Mouse (Mus musculus) cerebellum, adult 18-20 months (tissue): ENCODE results near the gene Nckap1l.

Experiments used
- DNase-seq, 2 experiments: peaks; one replicate each; pipeline ENCODE4 v3.0.0; 2021

The Nckap1l gene

GRCm38 (mm10) chr15:103501186-103501585 is 47.6 kb downstream of the Nckap1l start:
- DNase-seq: no peak

- peak; percentile 57 to 67 for DNase-seq
These were observed 49.0 kb downstream of the Nckap1l start, which contains the start of gene Pde1b for GRCm38 (mm10) chr15:103502435-103503250. TSS of gene Pde1b (plus strand) at chr15:103503034.

GRCm38 (mm10) chr15:103503251-103503600 is 49.6 kb downstream of the Nckap1l start:
- no peak for DNase-seq

GRCm38 (mm10) chr15:103503660-103504059 is 50.1 kb downstream of the Nckap1l start:
- DNase-seq: peak; percentile 17 to 34

GRCm38 (mm10) chr15:103509317-103509716 is 55.7 kb downstream of the Nckap1l start:
- no peak for DNase-seq

- no peak for DNase-seq
These were observed 58.1 kb downstream of the Nckap1l start for GRCm38 (mm10) chr15:103511652-103512051.

- peak in 1 of 2 experiments; percentile 28 for DNase-seq
These were observed 60.0 kb downstream of the Nckap1l start for GRCm38 (mm10) chr15:103513621-103514031.

GRCm38 (mm10) chr15:103514119-103514518 is 60.5 kb downstream of the Nckap1l start:
- peak; percentile 80 to 88 for DNase-seq

- DNase-seq: no peak
These were observed 61.3 kb downstream of the Nckap1l start for GRCm38 (mm10) chr15:103514914-103515313.

GRCm38 (mm10) chr15:103518600-103519385 is 65.2 kb downstream of the Nckap1l start:
- peak; percentile 16 to 23 for DNase-seq

- no peak for DNase-seq
These were observed 66.1 kb downstream of the Nckap1l start for GRCm38 (mm10) chr15:103519386-103520378.

- DNase-seq: no peak
These were observed 69.0 kb downstream of the Nckap1l start for GRCm38 (mm10) chr15:103522458-103523099.

- no peak for DNase-seq
These were observed 69.6 kb downstream of the Nckap1l start for GRCm38 (mm10) chr15:103523156-103523555.

GRCm38 (mm10) chr15:103530372-103530771 is 76.8 kb downstream of the Nckap1l start:
- DNase-seq: peak; percentile 60 to 66

GRCm38 (mm10) chr15:103534054-103534620 is 80.5 kb downstream of the Nckap1l start:
- no peak for DNase-seq

- DNase-seq: no peak
These were observed 81.4 kb downstream of the Nckap1l start for GRCm38 (mm10) chr15:103535030-103535429.

- no peak for DNase-seq
These were observed 82.2 kb downstream of the Nckap1l start for GRCm38 (mm10) chr15:103535786-103536185.

- no peak for DNase-seq
These were observed 82.9 kb downstream of the Nckap1l start for GRCm38 (mm10) chr15:103536456-103536855.

GRCm38 (mm10) chr15:103537011-103537821 is 83.6 kb downstream of the Nckap1l start:
- DNase-seq: peak in 1 of 2 experiments; percentile 27

- peak; percentile 41 to 66 for DNase-seq
These were observed 84.2 kb downstream of the Nckap1l start, which contains the start of gene Ppp1r1a for GRCm38 (mm10) chr15:103537822-103538213. TSS of gene Ppp1r1a (minus strand) at chr15:103538003.

GRCm38 (mm10) chr15:103539259-103539658 is 85.7 kb downstream of the Nckap1l start:
- DNase-seq: no peak
